Mouse (Mus musculus) hindbrain, embryonic 15.5 days (tissue): ENCODE data around the gene Olfr1373. TPM values are rescaled to one million over a fixed set of nuclear protein-coding genes. Genes with fewer than 3 reads are reported as not detected.

Experiments used
- ATAC-seq: fragments of 200-750 bp; cut with Nextera tagmentation; 2 replicates; pipeline ENCODE4 v1.8.0; 2017; ENCODE audit warnings: low read depth, moderate number of reproducible peaks, moderate TSS enrichment; ENCODE audit not compliant: low FRiP score
- H3K27ac ChIP-seq: fragments of 300-500 bp; sonication (generic); replicated peaks from 2 replicates; pipeline ENCODE4 v1.5.1; 2015; ENCODE audit warnings: mild to moderate bottlenecking, inconsistent platforms
- H3K27me3 ChIP-seq: fragments of 300-500 bp; sonication (generic); 2 replicates; pipeline ENCODE4 v1.6.1; 2015; ENCODE audit warnings: control low read depth, inconsistent platforms
- H3K36me3 ChIP-seq: fragments of 300-500 bp; sonication (generic); 2 replicates; pipeline ENCODE4 v1.6.1; 2015; ENCODE audit warnings: control low read depth, inconsistent platforms
- H3K4me1 ChIP-seq: fragments of 300-500 bp; sonication (generic); replicated peaks from 2 replicates; pipeline ENCODE4 v1.6.1; 2015; ENCODE audit warnings: control low read depth, inconsistent platforms
- H3K4me2 ChIP-seq: fragments of 300-500 bp; sonication (generic); 2 replicates; pipeline ENCODE4 v1.6.1; 2015; ENCODE audit warnings: moderate library complexity, mild to moderate bottlenecking, inconsistent platforms
- H3K4me3 ChIP-seq: fragments of 300-500 bp; sonication (generic); 2 replicates; pipeline ENCODE4 v1.5.1; 2015; ENCODE audit warnings: mild to moderate bottlenecking, inconsistent platforms
- H3K9ac ChIP-seq: fragments of 300-500 bp; sonication (generic); 2 replicates; pipeline ENCODE4 v1.6.1; 2015; ENCODE audit warnings: inconsistent platforms
- H3K9me3 ChIP-seq: fragments of 300-500 bp; sonication (generic); 2 replicates; pipeline ENCODE4 v1.6.1; 2016; ENCODE audit warnings: control low read depth, inconsistent platforms
- WGBS: fragments of 180-500 bp; shearing (Covaris S2); methylation state at CpG from one replicate; pipeline ENCODE4 v1.1.7; 2015; 5-methylcytosine and 5-hydroxymethylcytosine counted together
- microRNA-seq: library from miRNA; unstranded; fragments of <30 nt; microRNA quantifications from one replicate; pipeline ENCODE4, GENCODE M21; 2016
- polyA plus RNA-seq: library from polyadenylated mRNA; unstranded; fragments of >200 nt; fragmentation: Nextera tagmentation; extraction: Ambion mirVana; gene quantifications from 2 replicates; pipeline ENCODE4 v1.2.1, GENCODE M21; 2015

Olfr1373 gene
- polyA plus RNA-seq, 1 experiment from 2014 or later = not detected

GRCm38 (mm10) chr11:52105503-52105902, 39.8 kb downstream of the Olfr1373 start:
- peaks cover 43% of the 10 kb centered on the region for H3K4me1 ChIP-seq
- H3K4me3 ChIP-seq = no peak overlapping the region
- H3K36me3 ChIP-seq = no peaks in the 10 kb centered on the region
- H3K4me2 ChIP-seq = no peak overlapping the region
- H3K9ac ChIP-seq = no peak overlapping the region
- H3K9me3 ChIP-seq = no peaks in the 10 kb centered on the region
- no peaks in the 10 kb centered on the region for H3K27me3 ChIP-seq
- no peak for ATAC-seq
- no peak overlapping the region for H3K27ac ChIP-seq

GRCm38 (mm10) chr11:52102977-52103376, 42.4 kb downstream of the Olfr1373 start:
- H3K9me3 ChIP-seq = no peaks in the 10 kb centered on the region
- no peak overlapping the region for H3K9ac ChIP-seq
- no peak overlapping the region for H3K4me3 ChIP-seq
- WGBS = 89% methylated on average over 4 of the region's 4 CpGs
- no peaks in the 10 kb centered on the region for H3K36me3 ChIP-seq
- no peaks in the 10 kb centered on the region for H3K27me3 ChIP-seq
- peaks cover 55% of the 10 kb centered on the region for H3K4me1 ChIP-seq
- H3K4me2 ChIP-seq = no peak overlapping the region
- no peak overlapping the region for H3K27ac ChIP-seq
- no peak for ATAC-seq

- WGBS = 6% methylated on average over 7 of the region's 7 CpGs
- H3K9me3 ChIP-seq = no peaks in the 10 kb centered on the region
- H3K4me2 ChIP-seq = peak overlapping the region; percentile 96
- H3K4me3 ChIP-seq = peak overlapping the region; percentile 100
- no peaks in the 10 kb centered on the region for H3K27me3 ChIP-seq
- H3K9ac ChIP-seq = peak overlapping the region; percentile 84
- peak overlapping the region; percentile 95 for H3K27ac ChIP-seq
- no peaks in the 10 kb centered on the region for H3K36me3 ChIP-seq
- H3K4me1 ChIP-seq = peaks cover 48% of the 10 kb centered on the region
- ATAC-seq = no peak
Measured at GRCm38 (mm10) chr11:52099771-52100219, 45.5 kb downstream of the Olfr1373 start.

DNA sequence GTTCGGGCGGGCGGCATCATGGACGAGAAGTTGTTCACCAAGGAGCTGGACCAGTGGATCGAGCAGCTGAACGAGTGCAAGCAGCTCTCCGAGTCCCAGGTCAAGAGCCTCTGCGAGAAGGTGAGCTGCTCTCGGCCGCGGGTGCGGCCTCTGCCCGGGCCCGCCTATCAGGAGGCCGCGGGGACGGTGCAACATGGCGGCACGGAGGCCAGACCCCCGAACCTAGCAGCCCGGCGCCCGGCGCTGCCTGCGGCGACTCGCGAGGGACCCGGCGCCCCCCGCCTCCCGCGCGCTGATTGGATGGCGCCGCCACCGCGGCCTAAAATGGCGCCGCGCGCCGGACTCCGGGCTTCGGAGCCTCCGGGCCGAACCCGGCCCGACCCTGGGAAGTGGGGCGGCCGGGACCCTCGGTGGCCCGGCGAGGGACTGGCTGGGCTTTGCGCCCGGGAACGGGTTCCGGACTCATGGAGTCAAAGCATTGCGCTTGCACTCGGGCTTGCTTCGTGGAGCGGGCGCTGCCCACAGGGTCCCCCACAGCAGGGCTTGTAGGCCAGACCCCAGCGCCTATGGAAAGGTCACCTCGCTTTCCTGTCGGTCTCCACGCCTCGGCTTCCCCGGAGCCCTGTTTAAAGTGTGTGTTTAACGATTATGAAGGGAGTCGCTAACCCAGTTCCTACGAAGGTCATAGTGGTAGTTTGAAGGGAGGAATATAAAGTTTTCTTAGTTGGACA, 46.1 kb downstream of the Olfr1373 start:
- H3K27ac ChIP-seq = peak overlapping the region; percentile 95
- peak overlapping the region; percentile 84 for H3K9ac ChIP-seq
- peak; percentile 73 for ATAC-seq
- peak overlapping the region; percentile 100 for H3K4me3 ChIP-seq
- H3K27me3 ChIP-seq = no peaks in the 10 kb centered on the region
- H3K9me3 ChIP-seq = no peaks in the 10 kb centered on the region
- H3K4me1 ChIP-seq = peaks cover 43% of the 10 kb centered on the region
- under 1% methylated on average over 61 of the region's 72 CpGs for WGBS
- H3K4me2 ChIP-seq = peak overlapping the region; percentile 96
- no peaks in the 10 kb centered on the region for H3K36me3 ChIP-seq

GRCm38 (mm10) chr11:52098398-52098946, 46.9 kb downstream of the Olfr1373 start, which contains the start of gene Ppp2ca:
Gene Ppp2ca, plus strand, starts transcription at chr11:52098681.
- Histone ChIP-seq H3K4me3 (peak within 1 kb of the TSS; percentile 100), H3K4me2 (peak within 1 kb of the TSS; percentile 96), H3K4me1 (peaks cover 41% of the 10 kb centered on the region), H3K27me3 (no peaks in the 10 kb centered on the region), H3K36me3 (no peaks in the 10 kb centered on the region), H3K9me3 (no peaks in the 10 kb centered on the region), H3K9ac (peak within 1 kb of the TSS; percentile 84), H3K27ac (peak within 1 kb of the TSS; percentile 95)
- peak; percentile 97 for ATAC-seq
- under 1% methylated on average over 43 of the region's 53 CpGs for WGBS

DNA sequence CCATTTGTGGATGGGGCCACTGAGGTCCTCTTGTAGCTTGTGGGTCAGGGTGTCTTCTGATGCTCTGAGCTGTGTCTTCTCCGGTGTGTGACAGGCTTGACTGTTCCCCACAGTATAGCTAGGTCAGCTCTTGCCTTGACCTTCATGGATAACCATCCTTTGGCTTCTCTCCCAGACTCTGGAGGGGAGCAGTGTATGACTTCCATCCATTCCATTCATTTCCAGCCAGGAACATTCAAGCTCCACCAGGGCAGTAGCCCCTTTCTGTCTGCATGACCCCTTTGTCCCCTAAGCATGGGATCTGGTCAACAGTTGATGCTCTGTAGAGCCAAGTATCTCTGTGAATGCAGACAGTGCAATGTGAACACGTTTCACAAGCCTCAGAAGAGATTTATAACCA, 47.7 kb downstream of the Olfr1373 start:
- no peak for ATAC-seq
- H3K9ac ChIP-seq = no peak overlapping the region

GRCm38 (mm10) chr11:52097016-52097415, 48.3 kb downstream of the Olfr1373 start:
- WGBS = 77% methylated on average over 3 of the region's 3 CpGs
- H3K4me3 ChIP-seq = no peak overlapping the region
- ATAC-seq = no peak

More for the DNA sequence above, 47.7 kb downstream of the Olfr1373 start:
- WGBS = 72% methylated on average over 2 of the region's 2 CpGs
- peaks cover 34% of the 10 kb centered on the region for H3K4me1 ChIP-seq
- no peaks in the 10 kb centered on the region for H3K9me3 ChIP-seq
- peak overlapping the region; percentile 84 for H3K4me2 ChIP-seq
- no peaks in the 10 kb centered on the region for H3K36me3 ChIP-seq
- H3K27ac ChIP-seq = peak overlapping the region; percentile 95
- no peaks in the 10 kb centered on the region for H3K27me3 ChIP-seq
- H3K4me3 ChIP-seq = peak overlapping the region; percentile 100; the same call in 1 of the 2 replicates

More at GRCm38 (mm10) chr11:52097016-52097415, 48.3 kb downstream of the Olfr1373 start:
- H3K4me1 ChIP-seq = peaks cover 31% of the 10 kb centered on the region
- H3K36me3 ChIP-seq = no peaks in the 10 kb centered on the region
- no peak overlapping the region for H3K4me2 ChIP-seq
- H3K9ac ChIP-seq = no peak overlapping the region
- H3K27ac ChIP-seq = no peak overlapping the region
- no peaks in the 10 kb centered on the region for H3K9me3 ChIP-seq
- H3K27me3 ChIP-seq = no peaks in the 10 kb centered on the region

Small RNA genes within 50 kb of the gene (microRNA-seq; reads per million reads assigned to microRNA genes)
- gene Gm24157 (not detected), gene Mir3061 (35.1 reads per million, percentile 39 among the genes with 10 or more reads in this experiment)

Other genes with a start within 250 kb of the Olfr1373 start
- gene Cdkn2aipnl, start 177.9 kb downstream of the Olfr1373 start, polyA plus RNA-seq = 110 and 122 TPM in 2 replicates
- gene Ube2b, start 144.8 kb downstream of the Olfr1373 start, polyA plus RNA-seq = 215 and 236 TPM in 2 replicates
- 25.5 and 26.0 TPM in 2 replicates for gene Cdkl3, start 141.3 kb downstream of the Olfr1373 start, polyA plus RNA-seq
- gene Ppp2ca, start 46.8 kb downstream of the Olfr1373 start, polyA plus RNA-seq = 126 and 131 TPM in 2 replicates
- not detected in 2 replicates for gene Olfr1371, start 68.5 kb upstream of the Olfr1373 start, polyA plus RNA-seq
- 975 and 989 TPM in 2 replicates for gene Skp1a, start 86.5 kb upstream of the Olfr1373 start, polyA plus RNA-seq
- gene Tcf7, start 137.5 kb upstream of the Olfr1373 start, polyA plus RNA-seq = 5.2 and 5.8 TPM in 2 replicates
- gene Vdac1, start 215.3 kb upstream of the Olfr1373 start, polyA plus RNA-seq = 368 and 369 TPM in 2 replicates